Mouse (Mus musculus) cerebellum, adult 8-10 months (tissue): ENCODE measurements around the gene Gmds.

Experiments
- DNase-seq: peaks from one replicate; pipeline ENCODE4 v3.0.0; 2022

Gmds gene

DNA sequence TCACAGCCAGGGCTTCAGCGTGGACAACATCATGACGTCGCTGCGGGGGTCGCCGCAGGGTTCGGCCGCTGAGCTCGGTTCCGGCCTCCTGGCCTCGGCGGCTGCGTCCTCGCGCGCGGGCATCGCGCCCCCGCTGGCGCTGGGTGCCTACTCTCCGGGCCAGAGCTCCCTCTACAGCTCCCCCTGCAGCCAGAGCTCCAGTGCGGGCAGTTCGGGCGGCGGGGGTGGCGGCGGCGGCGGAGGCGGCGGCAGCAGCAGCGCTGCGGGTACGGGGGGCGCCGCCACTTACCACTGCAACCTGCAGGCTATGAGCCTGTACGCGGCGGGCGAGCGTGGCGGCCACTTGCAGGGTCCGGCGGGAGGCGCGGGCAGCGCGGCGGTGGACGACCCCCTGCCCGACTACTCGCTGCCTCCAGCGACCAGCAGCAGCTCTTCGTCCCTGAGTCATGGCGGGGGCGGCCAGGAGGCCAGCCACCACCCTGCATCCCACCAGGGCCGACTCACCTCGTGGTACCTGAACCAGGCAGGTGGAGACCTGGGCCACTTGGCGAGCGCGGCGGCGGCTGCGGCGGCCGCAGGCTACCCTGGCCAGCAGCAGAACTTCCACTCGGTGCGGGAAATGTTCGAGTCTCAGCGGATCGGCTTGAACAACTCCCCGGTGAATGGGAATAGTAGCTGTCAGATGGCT, 530.3 kb downstream of the Gmds start:
- no peak for DNase-seq

DNA sequence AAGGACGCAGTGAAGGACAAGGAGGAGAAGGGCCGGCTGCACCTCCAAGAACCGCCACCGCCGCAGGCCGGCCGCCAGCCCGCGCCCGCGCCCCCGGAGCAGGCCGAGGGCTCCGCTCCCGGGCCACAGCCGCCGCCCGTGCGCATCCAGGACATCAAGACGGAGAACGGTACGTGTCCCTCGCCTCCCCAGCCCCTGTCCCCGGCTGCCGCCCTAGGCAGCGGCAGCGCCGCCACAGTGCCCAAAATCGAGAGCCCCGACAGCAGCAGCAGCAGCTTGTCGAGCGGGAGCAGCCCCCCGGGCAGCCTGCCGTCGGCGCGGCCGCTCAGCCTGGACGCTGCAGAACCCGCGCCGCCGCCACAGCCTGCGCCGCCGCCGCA, 530.8 kb downstream of the Gmds start:
- DNase-seq = no peak

DNA sequence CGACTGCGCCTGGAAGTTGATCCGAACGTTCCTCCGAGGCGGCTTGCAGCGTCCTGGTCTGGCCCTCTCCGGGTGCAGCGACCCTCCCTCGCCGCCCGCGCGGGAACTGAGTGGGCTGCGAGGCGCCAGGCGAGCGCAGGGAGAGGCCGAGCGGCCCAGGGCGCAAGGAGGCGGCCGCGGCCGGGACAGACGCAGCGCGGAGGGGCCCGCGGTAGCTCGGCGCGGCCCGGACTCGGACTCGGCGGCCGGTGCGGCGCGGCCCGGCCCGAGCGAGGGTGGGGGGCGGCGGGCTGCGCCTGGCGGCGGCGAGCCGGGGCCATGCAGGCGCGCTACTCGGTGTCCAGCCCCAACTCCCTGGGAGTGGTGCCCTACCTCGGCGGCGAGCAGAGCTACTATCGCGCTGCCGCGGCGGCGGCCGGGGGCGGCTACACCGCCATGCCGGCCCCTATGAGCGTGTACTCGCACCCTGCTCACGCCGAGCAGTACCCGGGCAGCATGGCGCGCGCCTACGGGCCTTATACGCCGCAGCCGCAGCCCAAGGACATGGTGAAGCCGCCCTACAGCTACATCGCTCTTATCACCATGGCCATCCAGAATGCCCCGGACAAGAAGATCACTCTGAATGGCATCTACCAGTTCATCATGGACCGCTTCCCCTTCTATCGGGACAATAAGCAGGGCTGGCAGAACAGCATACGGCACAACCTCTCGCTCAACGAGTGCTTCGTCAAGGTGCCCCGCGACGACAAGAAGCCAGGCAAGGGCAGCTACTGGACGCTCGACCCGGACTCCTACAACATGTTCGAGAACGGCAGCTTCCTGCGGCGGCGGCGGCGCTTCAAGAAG, 531.4 kb downstream of the Gmds start:
- DNase-seq = no peak

DNA sequence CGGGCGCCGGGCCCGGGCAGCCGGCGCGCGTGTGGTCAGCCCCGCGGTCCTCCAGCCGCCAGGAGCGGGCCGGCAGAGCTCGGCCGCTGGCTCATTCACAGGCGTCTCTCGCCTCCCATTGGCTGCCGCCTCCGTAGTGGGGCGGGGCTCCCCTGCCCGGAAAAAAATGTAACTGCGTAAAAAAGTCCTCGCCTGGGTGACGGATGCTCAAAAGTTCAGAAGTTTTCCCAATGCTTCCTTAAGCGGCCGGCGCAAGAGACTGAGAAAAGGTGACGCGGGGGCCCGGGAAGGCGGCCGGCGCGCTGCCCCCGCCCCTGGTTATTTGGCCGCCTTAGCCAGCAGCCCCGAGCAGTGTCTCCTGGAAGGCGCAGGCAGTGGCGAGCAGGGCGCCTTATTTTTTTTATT, 532.1 kb downstream of the Gmds start, which contains the start of gene Foxc1:
TSS of gene Foxc1 (plus strand) at position 206 of the 405 bp plus-strand sequence.
- DNase-seq = peak; percentile 25

DNA sequence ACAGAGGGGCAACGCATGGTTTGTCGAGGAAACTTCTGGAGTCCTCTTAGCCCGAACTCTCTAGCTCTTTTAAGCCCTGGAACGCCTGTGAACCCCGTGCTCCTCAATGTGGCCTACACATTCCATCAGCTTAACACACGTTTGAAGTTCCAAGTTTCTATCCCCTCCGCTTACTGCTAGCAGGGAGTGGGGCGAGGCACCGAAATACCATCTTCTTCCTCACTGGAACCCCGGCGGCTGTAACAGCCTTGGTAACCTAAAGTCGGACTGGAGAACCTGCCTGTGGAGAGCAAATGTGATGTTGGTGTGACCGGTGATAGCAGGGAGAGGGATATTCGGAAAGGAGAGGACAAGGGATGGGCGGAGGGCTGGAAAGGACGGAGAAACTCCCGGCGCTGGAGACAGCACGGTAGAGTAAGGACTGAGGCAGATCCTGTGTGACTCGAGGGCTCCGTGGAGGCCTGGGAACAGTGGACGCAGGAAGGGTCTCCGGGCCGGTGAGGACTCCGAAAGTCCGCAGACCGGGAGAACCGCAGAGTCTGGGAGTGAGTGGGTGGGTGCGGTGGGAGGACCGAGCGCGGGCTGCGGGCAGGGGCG, 532.6 kb downstream of the Gmds start:
- no peak for DNase-seq

DNA sequence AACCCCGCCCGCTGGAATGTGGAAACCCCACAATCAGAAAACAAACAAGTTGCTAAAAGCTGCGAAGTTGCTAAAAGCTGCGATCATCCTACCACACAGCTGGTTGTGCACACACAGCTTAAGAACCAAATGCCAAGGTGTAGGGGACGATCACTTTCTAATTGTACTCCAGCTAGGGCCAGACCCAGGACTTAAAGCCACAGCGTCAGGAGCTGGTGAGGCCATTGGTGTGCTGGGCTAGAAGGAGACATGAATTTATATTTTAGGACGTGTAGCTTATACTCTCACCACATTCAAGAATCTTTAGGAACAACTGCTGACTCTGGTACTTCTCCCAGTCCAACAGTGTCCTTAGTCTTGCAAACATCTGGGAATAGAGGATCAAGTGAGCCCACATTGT, 534.0 kb downstream of the Gmds start:
- DNase-seq = no peak

DNA sequence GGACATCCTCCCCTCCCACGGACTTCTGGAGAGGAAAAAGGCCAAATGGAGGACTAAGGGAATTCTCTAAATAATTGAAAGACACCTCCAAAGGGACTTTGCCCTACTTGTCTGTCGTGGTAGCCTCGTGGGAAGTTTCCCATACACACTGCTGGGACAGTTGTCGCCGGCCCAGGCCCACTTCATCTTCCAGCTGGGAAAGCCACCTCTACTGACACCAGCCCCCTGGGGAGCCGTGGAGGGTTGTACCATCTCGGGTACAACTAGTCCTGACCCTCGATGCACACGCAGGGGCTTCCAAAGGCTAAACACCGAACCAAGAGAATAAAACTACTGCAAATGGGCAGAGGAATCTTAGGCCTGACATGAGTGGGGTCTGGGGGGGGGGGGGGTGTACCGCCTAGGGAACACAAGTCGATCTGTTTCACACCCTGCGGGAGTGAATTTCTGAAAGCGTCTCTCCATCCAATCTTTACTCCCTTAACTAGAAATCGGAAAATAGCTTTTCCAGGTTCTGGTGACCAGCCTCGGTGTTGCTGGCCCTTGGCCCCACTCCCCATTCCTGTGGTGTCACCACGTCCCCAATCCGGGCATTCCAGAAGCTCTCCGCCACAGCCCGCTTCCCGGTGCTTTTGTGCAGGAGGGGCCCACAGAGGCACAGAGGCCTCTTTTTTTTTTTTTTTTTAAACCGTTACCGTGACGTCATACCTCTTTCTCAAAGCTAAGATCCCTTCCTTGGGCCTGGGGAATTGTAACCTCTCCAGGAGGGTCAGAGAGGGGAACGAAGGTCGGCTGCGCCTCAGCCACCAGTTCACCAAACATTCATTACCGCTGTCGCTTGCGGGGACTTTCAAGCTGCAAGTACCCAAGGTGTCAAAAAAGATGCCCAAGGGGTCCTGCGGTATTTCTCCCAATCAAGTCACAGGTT, 535.1 kb downstream of the Gmds start:
- no peak for DNase-seq

DNA sequence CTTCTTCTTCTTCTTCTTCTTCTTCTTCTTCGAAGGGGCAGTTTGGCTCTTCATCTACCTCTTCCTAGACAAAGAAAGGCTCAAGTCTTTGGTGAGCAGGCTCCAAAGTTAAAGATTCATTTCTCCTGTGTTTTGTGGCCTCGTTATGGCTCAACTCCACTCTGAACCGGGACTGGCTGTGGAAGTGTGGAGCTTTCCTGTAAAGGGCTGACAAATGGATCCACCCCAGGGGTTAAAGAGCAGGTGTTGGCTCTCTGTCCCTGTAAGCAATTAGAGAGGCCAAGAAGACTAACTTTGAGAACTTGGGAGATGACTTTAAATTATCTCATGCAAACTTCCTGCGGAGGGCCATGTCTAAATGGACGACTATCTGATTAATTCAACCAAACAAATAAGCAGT, 536.1 kb downstream of the Gmds start:
- no peak for DNase-seq

DNA sequence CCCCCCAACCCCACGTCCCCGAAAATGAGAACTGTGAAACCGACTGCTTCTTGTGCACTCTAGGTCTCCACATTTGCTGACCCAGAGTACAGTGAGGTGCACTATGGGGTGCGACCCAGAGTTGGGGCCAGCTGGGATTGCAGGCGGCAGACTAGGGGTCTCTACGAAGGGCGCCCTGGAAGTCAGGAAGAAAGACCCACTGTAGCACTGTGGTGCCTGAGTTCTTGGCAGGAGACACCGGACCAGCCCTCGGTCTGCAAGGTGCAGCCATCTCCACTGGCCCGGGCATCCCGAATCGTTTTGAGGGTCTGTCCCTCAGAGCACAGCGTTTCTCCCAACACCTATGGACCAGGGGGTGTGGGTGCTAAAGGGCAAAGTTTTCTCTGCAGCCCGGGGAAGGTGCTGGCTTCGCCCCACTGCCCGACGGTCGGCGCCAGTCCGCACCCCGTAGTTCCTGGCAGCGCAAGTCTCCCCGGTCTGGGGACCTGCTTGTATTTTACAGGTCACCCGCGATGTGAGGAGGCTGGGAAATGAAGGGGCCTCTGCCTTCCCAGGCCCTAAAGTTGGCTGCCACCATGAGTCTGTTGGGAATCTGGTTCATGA, 536.7 kb downstream of the Gmds start:
- DNase-seq = no peak

DNA sequence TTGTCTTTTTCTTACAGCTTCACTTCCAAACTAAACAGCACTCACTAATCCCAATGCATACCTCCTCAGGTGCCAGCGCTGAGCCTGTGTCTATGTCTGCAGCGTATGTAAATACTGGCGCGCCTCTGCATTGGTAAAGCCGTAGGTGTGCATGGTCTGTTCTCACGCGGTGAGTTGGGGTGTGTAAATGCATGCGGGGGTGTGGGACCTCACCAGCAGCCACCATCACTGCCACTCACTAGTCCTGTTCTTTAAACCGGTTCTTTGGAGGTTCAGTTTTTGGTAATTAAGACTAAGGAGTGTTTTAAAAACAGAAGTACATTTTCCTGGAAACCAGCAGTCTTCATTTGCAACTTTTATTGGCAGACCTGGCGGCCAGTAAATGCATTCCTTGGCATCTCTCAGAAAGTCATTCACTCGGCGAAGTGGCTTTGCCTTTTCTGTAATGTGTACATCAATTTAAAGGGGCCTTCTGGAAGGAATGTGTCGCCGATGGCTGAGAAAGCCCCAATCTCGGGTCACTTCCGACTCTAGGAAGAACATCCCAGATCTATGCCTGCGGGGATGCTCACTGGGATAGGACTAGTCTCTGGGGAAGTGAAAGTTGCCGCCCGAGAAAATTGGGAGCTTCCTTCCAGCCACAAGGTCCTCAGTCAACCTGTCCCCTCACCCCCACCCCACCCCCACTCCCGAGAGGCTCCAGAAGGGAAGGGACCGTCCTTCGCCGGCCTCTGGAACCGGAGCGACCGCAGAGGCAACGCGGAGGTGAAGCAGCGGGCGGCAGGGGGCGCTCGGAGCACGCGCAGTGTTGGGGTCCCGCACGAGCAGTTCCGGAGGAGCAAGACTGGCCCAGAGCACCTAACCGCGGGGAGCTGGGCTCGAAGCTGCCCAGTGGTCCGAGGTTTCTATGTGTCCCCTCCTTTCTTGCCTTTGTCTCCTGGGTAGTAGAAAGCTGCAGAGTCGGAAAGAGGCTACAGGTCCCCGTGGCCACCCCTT, 537.7 kb downstream of the Gmds start:
- peak; percentile 64 for DNase-seq

DNA sequence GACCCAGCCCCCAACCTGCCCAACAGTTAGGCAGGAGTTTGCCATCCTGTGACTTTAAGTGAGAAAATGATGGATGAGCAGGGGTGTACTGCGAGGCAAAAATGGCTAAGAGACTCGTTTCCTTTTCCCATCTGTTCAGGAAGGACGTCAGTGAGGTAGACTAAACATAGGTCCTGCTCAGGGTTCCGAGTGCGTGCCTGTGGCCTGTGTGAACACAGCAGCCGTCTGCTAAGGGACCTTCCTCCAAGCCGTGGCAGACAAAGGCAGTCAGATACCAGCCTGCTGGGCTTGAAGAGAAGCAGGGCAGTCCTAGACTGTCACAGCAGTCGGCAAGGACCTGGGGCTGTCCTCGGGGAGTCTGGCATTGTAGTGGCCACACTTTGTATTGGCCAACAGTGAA, 540.5 kb downstream of the Gmds start:
- no peak for DNase-seq

DNA sequence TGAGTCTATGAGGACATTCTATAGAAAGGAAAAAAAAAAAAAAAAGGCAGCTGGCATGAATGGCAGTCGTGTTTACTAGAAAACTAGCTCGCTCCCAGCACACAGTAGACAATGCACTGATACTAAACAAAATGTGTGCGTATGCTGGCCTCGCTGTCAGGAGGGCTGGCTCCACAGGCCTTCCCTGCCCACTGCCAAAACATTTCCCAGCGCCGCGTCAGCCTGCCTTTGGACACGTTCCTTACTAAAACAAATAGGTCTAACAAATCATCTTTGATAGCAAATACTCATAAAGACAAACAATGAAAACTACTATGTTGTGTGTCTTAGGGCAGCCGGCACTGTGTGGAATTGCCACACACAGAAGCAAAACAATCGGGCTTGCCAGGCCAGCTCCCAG, 541.2 kb downstream of the Gmds start:
- no peak for DNase-seq

DNA sequence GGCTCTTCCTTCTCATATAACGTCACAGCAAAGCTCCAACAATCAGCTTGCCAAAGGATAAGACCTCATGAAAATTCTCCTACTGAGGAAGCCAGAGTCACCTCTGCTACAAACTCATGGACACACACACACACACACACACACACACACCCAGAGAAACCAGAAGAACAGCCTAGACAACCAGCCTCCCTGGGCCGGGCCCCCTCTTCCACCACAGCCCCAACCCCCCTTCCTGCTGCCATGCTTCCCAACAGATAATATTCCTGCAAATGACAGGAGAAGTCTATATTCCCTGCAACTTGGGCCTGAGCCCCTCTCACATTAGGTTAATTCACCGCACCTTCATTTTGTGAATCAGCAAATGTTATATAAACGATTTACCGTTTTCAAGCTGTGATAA, 545.4 kb downstream of the Gmds start:
- no peak for DNase-seq

DNA sequence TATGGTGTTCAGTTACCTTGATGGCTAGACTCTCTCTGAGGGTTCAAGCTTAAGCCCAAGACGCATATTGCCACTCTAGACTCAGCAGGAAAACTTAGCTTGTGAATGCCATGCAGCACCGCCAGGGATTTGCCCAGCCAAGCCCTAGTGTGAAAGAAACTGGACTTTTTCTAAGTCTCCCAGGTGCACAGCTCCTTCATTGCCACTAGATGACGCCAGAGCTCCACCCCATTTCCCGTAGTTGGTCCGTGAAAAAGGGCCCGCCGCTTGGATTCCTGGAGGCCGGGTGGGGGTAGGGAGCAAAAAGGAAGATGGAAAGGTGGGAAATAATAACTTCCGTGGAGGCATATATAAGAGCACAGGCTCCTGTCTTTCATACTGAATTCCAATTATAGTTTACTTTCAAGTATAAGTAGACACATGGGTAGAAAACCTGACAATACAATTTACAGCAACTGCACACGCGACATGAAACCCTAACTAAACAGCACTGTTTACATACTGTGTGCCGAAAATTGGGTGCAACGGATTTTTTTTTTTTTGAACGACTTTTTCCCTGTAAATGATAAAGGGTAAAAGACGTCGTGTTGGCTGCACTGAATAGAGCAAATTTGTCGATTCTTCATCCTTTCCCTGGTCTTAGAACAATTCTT, 545.9 kb downstream of the Gmds start:
- DNase-seq = peak; percentile 32

DNA sequence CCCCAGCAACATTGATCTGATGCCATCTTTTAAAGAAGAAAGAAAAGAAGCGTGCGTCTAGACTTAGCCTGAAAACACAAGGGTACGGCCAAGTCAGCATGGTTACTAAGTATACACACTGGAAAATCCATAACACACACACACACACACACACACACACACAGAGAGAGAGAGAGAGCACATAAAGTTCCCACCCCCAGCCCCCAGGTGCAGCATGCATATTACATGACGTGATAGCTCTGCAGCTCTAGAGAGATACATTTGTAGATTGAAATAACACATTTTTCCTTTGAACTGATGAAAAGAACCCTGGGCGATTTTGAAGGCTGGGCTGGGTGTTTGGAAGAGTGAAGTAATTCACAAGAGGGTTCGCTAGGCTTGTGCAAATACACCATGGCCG, 553.8 kb downstream of the Gmds start:
- DNase-seq = no peak

DNA sequence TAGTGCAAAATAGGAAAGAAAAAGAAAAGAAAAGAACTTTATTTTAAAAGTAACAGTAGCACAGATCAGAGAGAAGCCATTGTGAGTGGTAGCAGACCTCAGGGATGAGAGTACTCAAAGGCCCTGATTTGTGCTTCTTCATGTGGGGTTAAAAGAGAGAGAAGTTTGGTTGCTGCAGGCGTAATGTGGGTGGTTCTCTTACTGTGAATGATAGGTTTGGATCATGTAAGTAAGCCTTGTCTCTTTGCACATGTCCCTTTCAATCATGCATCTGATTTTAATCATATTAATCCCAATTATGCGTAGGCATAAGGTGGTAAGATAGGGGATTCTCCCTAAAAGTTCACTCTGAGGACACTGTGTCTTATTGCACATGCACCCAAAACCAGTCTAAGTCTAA, 556.5 kb downstream of the Gmds start:
- DNase-seq = no peak

DNA sequence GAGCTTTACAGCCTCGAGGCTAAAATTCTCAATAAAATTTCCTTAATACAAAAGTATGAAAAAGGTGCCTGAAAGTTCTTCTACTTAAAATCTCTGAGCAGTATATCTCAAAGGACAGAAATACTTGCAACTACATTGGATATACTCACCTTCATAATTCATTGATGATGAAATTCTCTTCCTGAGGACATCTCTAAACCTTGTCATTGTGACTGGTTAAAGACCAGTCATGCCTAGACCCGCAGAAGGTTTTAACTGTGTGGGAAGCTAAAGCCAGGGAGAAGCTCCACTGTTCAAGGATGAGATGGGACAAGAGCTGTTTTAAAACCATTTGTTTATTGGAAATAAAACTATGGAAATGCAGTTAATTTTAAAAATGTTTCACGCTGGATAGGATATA, 558.2 kb downstream of the Gmds start:
- DNase-seq = no peak

DNA sequence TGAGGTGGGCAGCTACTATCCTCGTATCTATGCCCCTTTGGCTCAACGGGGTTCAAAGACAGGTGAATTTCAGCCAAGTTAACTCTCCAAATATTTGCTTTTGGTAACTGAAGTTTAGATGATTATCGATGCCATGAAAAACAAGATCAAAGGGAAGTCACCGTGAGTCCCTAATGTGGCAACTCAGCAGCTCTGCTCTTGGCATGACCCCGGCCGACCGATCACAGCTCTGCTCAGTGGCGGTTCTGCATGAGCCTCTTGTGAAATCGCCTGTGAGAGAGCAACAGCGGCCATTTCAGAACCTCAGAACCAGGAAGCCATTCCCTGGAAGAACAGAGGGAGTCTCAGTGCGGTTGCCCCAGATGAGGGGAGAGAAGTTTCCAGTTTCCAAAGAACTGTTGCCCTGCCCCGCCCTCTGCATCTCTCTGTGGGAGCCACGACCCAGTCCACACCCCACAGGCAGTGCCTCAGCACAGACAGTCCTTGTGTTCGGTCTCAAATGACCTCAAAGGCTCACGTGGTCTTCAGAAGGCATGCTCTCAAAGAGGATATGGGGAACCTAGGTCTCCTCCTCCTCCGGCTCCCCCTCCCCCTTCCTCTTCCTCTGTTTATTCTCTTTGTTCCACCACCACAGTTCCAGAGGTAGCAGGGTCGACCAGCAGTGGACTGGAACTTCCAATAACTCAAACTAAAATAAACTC, 559.1 kb downstream of the Gmds start:
- no peak for DNase-seq

DNA sequence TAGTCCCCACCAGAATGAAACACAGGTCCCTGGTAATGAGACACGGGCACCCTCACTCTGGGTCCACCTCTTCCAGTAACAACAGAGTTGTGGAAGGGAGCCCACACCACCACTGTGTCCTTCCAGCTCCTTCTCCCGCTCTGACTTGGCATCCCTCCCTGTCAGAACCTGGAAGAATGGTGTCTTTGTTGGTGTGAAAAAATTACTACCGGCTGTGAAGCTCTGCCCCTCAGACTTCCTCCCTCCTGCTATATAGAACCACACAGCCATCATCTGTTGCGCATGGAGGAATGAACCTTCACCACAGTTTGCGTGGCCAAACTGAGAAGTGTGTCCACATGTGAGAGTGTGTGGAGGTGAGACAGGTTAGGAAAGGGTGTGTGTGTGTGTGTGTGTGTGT, 562.8 kb downstream of the Gmds start:
- DNase-seq = no peak

DNA sequence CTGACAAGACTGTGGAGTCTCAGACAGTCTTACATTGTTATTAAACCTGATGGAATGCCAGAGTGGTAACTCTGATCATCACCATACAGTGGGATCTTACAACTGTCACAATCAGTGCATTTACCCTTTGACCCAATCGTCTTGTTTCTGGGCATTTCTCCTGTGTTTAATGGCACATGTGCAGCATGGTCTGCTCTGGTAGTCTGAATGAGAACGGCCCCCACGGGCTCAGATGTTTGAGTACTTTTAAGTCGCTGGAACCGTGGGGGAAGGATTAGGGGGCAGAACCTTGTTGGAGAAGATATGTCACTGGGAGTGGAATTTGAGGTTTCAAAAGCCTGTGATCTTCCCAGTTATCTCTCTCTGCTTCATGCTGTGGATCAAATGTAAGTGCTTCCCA, 565.7 kb downstream of the Gmds start:
- DNase-seq = no peak
